Mouse (Mus musculus): ENCODE data around the gene Hist1h2bl.
"Not testable (repeated sequence)": the region's sequence is repeated elsewhere in the genome, so short reads cannot be mapped to it uniquely, and the experiment has no call there.

Hist1h2bl gene

DNA sequence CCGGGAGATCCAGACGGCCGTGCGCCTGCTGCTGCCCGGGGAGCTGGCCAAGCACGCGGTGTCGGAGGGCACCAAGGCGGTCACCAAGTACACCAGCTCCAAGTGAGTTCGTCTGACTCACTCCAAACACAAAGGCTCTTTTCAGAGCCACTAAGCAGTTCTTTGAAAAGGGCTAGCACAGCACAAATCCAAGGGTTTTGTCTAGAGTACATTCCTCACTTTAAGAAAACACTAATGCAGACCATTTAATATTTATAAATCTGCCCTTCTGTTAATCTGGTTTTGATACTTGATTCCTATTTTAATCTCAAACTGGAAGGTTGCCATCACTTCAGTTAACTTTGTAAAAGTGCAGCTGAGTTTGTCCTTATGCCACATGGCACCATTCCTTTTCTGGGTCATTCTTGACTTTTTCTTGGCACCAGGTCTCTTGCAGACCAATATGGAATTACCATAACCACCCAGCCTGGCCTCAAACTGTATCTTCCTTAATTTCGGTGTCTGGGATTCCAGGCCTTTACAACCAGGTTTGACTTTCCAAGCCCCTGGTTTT lies 6.5 kb upstream of the Hist1h2bl start:
- no peak for DNase-seq (ENCODE audit: low spot score in 2 of 2)

DNA sequence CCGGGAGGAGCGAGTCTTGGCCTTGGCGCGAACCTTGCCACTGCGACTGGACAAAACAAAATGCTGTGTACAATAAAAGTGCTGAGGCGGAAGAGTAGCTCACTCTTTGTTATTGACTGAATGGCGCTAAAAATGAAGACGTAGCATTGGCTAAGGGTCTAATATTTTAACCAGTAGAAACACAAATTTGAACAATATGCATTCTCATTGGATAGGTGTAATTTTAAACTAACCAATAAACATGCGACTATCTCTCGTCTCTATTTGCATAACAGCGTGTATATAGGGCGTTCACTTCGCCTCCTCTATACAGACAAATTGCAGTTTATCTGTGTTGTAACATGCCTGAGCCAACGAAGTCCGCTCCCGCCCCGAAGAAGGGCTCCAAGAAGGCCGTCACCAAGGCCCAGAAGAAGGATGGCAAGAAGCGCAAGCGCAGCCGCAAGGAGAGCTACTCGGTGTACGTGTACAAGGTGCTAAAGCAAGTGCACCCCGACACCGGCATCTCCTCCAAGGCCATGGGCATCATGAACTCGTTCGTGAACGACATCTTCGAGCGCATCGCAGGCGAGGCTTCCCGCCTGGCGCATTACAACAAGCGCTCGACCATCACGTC lies 5.9 kb upstream of the Hist1h2bl start, which contains the start of gene Hist1h2bm:
Gene Hist1h2bm, plus strand, starts transcription at position 288 of the 616 bp plus-strand sequence.
- DNase-seq (ENCODE audit: low spot score in 2 of 2), result peak; percentile 59 to 64

DNA sequence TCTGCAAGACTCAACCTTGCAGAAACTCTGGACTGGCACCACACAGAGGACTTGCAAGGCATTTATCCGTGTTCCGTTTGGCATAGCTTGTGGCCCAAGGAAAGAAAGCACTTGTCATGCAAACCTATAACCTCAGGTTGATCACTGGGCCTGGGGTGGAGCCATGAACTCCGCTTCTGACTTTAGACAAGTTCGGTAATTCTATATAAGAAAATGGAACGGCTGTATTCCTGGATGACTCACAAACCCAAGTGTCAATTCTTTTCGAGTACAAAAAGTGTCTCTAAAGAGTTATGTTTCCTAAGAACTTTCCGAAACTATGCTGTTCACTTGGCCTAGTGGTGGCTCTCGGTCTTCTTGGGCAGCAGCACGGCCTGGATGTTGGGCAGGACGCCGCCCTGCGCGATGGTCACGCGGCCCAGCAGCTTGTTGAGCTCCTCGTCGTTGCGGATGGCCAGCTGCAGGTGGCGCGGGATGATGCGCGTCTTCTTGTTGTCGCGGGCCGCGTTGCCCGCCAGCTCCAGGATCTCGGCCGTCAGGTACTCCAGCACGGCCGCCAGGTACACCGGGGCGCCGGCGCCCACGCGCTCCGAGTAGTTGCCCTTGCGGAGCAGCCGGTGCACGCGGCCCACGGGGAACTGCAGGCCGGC lies 5.3 kb upstream of the Hist1h2bl start:
- DNase-seq (ENCODE audit: low spot score in 2 of 2), result not testable (repeated sequence)

GRCm38 (mm10) chr13:21718381-21719080 lies 2.6 kb upstream of the Hist1h2bl start:
- no peak for DNase-seq (ENCODE audit: low spot score in 2 of 2)

DNA sequence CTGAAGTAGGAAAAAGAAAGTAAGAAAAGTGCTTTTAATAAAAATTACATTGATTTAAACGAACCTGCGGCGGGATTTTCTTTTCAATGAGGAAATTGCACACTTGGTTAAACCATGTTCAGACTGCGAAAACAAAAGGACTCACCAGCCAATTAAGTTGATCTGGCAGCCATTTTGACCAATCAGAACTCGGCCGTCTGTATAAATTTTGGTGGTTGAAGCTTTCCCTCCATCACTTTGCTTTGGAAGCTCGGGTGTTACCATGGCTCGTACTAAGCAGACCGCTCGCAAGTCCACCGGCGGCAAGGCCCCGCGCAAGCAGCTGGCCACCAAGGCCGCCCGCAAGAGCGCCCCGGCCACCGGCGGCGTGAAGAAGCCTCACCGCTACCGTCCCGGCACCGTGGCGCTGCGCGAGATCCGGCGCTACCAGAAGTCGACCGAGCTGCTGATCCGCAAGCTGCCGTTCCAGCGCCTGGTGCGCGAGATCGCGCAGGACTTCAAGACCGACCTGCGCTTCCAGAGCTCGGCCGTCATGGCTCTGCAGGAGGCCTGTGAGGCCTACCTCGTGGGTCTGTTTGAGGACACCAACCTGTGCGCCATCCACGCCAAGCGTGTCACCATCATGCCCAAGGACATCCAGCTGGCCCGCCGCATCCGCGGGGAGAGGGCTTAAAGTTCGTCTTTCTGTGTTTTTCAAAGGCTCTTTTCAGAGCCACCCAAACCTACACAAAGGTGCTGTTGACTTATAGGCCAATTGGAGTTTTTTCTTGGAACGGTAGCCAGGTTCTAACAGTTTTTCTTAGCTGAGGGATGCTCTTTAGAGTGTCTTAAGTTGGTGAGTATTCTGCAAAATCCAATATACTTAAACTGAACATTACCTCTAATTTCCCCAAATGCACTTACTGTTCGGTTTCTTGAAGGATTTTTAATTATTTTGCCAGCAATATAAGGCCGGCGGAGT lies 1.7 kb upstream of the Hist1h2bl start, which contains the start of gene Hist1h3h:
Gene Hist1h3h, plus strand, starts transcription at position 263 of the 961 bp plus-strand sequence.
- peak; percentile 75 to 77 for DNase-seq (ENCODE audit: low spot score in 2 of 2)

- peak in 1 of 2 experiments; percentile 25 for DNase-seq (ENCODE audit: low spot score in 2 of 2)
Measured at GRCm38 (mm10) chr13:21716540-21717391, 823 bp upstream of the Hist1h2bl start.

DNA sequence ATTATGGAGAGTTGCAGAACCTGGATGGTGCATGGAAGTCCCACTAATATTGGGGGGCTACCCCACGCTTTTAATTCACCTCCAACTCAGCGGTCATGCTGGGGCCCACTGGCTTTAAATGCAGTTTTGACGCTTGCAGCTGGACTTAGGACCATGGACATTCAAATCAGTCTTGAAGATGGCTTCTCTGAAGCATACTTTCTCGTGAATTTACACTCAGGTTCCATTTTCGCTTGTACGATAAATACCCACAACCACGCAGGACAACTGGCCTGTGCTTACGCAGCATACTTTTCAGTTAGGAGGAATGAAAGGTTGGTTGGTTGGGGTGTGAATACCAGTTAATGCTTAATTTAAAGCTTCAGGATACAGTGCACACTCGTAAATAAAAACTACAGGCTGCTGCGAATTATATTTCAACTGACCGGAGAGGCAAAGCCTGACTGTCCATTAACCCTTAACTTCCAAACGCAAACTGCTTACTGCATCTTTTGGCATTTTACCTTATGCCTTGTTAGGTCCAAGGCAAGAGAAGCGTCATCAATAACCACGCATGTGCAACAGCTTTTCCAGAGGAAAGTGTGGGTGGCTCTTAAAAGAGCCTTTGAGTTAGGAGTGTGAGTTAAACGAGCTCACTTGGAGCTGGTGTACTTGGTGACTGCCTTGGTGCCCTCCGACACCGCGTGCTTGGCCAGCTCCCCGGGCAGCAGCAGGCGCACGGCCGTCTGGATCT lies 646 bp downstream of the Hist1h2bl start:
- DNase-seq (ENCODE audit: low spot score in 2 of 2), result peak in 1 of 2 experiments; percentile 18

- DNase-seq (ENCODE audit: low spot score in 2 of 2), result peak; percentile 40 to 61
Measured at GRCm38 (mm10) chr13:21714725-21715124, 1.2 kb downstream of the Hist1h2bl start.

GRCm38 (mm10) chr13:21711698-21712097 lies 4.2 kb downstream of the Hist1h2bl start:
- DNase-seq (ENCODE audit: low spot score in 2 of 2), result no peak

- DNase-seq (ENCODE audit: low spot score in 2 of 2), result peak; percentile 61 to 73
Measured at GRCm38 (mm10) chr13:21710821-21711525, 5.0 kb downstream of the Hist1h2bl start.

GRCm38 (mm10) chr13:21710031-21710711 lies 5.8 kb downstream of the Hist1h2bl start:
- peak; percentile 79 to 86 for DNase-seq (ENCODE audit: low spot score in 2 of 2)

GRCm38 (mm10) chr13:21706669-21707068 lies 9.3 kb downstream of the Hist1h2bl start:
- DNase-seq (ENCODE audit: low spot score in 2 of 2), result no peak

GRCm38 (mm10) chr13:21697811-21698210 lies 18.1 kb downstream of the Hist1h2bl start, which contains the start of gene Olfr1359:
Gene Olfr1359 (plus strand): TSS chr13:21698111.
- DNase-seq (ENCODE audit: low spot score in 2 of 2), result no peak

DNA sequence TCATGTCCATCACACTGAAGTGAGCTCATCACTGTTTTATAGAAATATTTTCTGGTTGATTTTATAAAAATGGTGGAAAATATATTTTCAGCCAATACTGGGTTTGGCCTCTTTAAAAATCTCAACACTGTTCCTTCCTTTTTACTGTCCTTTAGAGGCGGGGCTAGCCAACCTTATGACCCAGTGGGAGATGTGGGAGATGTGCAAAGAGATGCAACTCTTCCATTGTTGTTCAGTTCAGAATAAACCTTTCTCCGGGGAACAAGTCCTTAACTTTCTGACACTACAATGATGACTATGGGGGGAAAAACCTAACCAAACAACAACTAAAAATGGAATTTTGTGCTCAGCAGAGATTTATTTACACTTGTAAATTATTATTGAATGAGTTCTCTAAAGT lies 38.6 kb downstream of the Hist1h2bl start, which contains the start of gene Olfr1360:
Gene Olfr1360, minus strand, starts transcription at position 101 of the 400 bp plus-strand sequence.
- DNase-seq (ENCODE audit: low spot score in 2 of 2), result no peak

Data from spleen, postnatal 14 days (tissue).